ENCODE assay signal across 8 mouse cellular contexts in the genomic region with DNA sequence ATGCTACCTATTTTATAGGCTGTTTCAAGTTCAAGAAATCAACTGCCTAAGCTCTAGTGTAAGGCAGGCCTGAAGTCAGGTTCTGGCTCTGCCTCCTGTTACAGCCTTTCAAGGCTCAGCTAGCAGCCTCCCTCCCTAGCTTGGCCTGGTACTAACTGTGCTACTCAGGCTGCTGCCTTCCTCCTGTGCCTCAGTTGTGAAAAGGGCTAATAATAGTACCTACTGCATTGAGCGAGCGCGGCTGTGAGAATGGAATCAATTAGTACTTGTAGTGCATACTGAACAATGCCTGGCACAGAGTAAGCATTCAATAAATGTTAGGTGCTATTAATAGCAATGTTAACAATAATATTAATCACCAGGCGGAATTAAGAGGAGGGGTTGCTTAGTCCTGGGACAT. TPM values are rescaled to one million over a fixed set of nuclear protein-coding genes. Genes with fewer than 3 reads are reported as not detected.
DNase-seq lines count a peak whose midpoint lies in the region; ATAC-seq and TF ChIP-seq lines count a peak whose summit lies in the region.

No protein-coding gene starts in this region.

- peak overlapping the region; percentile 52; the same call in 1 of the 2 replicates for H3K27ac ChIP-seq in forebrain, embryonic 13.5 days
- H3K27ac ChIP-seq in intestine, postnatal 0 days (ENCODE audit: low read depth, low read length): peak overlapping the region; percentile 10
- peak overlapping the region; percentile 64 for H3K27ac ChIP-seq in neural tube, embryonic 15.5 days (replicated peaks)

- peaks cover 19% of the 10 kb centered on the region for H3K36me3 ChIP-seq in forebrain, embryonic 13.5 days (ENCODE audit: poor library complexity, severe bottlenecking)
- H3K36me3 ChIP-seq in intestine, postnatal 0 days (ENCODE audit: control insufficient read depth, insufficient read depth): peaks cover 12% of the 10 kb centered on the region; the same call in 1 of the 2 replicates
- H3K36me3 ChIP-seq in neural tube, embryonic 15.5 days: peaks cover 3% of the 10 kb centered on the region; the same call in 1 of the 2 replicates

- 31% methylated on average over 4 of the region's 4 CpGs for WGBS in forebrain, embryonic 13.5 days
- 80% methylated on average over 4 of the region's 4 CpGs for WGBS in intestine, postnatal 0 days
- 49% methylated on average over 4 of the region's 4 CpGs for WGBS in neural tube, embryonic 15.5 days

- no peak overlapping the region for H3K4me3 ChIP-seq in forebrain, embryonic 13.5 days
- no peak overlapping the region for H3K4me3 ChIP-seq in intestine, postnatal 0 days (ENCODE audit: low read depth, low read length)
- no peak overlapping the region for H3K4me3 ChIP-seq in neural tube, embryonic 15.5 days (replicated peaks)

- DNase-seq in gastrocnemius, postnatal 25 days: peak; percentile 55
- DNase-seq in gastrocnemius, postnatal 10 days: no peak
- DNase-seq in 416B (ENCODE audit: low read depth): peak; percentile 31
- DNase-seq in urinary bladder, adult 18-20 months (ENCODE audit: low spot score in 2 of 2): no peak
- DNase-seq in cerebellum, adult 11 months: no peak

- no peak overlapping the region for H3K4me2 ChIP-seq in forebrain, embryonic 13.5 days
- H3K4me2 ChIP-seq in intestine, postnatal 0 days (replicated peaks; ENCODE audit: low read depth): no peak overlapping the region
- H3K4me2 ChIP-seq in neural tube, embryonic 15.5 days: no peak overlapping the region

- H3K27me3 ChIP-seq in forebrain, embryonic 13.5 days: no peaks in the 10 kb centered on the region
- H3K27me3 ChIP-seq in intestine, postnatal 0 days (replicated peaks; ENCODE audit: control insufficient read depth, insufficient read depth, low read length): no peaks in the 10 kb centered on the region
- H3K27me3 ChIP-seq in neural tube, embryonic 15.5 days (replicated peaks): no peaks in the 10 kb centered on the region

- peaks cover 66% of the 10 kb centered on the region for H3K4me1 ChIP-seq in forebrain, embryonic 13.5 days
- H3K4me1 ChIP-seq in intestine, postnatal 0 days (replicated peaks; ENCODE audit: control insufficient read depth, insufficient read depth, low read length): peaks cover 17% of the 10 kb centered on the region; the same call in 1 of the 2 replicates
- H3K4me1 ChIP-seq in neural tube, embryonic 15.5 days: peaks cover 72% of the 10 kb centered on the region

- no peak overlapping the region for H3K9ac ChIP-seq in forebrain, embryonic 13.5 days
- no peak overlapping the region for H3K9ac ChIP-seq in intestine, postnatal 0 days (ENCODE audit: low read depth, low read length)
- no peak overlapping the region for H3K9ac ChIP-seq in neural tube, embryonic 15.5 days (replicated peaks)

- TF ChIP-seq CTCF in intestine, postnatal 0 days (IDR thresholded peaks at IDR 0.05; ENCODE audit: low read depth): no peak

- ATAC-seq in forebrain, embryonic 13.5 days: no peak
- ATAC-seq in intestine, postnatal 0 days: no peak
- no peak for ATAC-seq in neural tube, embryonic 15.5 days (ENCODE audit: low FRiP score)

- no peaks in the 10 kb centered on the region for H3K9me3 ChIP-seq in forebrain, embryonic 13.5 days (replicated peaks)
- no peaks in the 10 kb centered on the region for H3K9me3 ChIP-seq in intestine, postnatal 0 days (ENCODE audit: control insufficient read depth)
- no peaks in the 10 kb centered on the region for H3K9me3 ChIP-seq in neural tube, embryonic 15.5 days (replicated peaks)

RNA-seq across cellular contexts. Expression of gene Bcl2l1, which starts 11.6 kb away (rescaled TPM):
- 10 to 100 TPM; 13.8 to 16.4 TPM for total RNA-seq in gastrocnemius, postnatal 25 days (2021)
- 10 to 100 TPM; 19.6 to 21.4 TPM for total RNA-seq in gastrocnemius, postnatal 10 days (2021)
- polyA plus RNA-seq in forebrain, embryonic 13.5 days (2015; fragmentation: Nextera tagmentation; extraction: Ambion mirVana): 155 and 164 TPM in 2 replicates
- polyA plus RNA-seq in intestine, postnatal 0 days (2015; fragmentation: Nextera tagmentation; extraction: Ambion mirVana): 58.5 and 62.5 TPM in 2 replicates
- polyA plus RNA-seq in neural tube, embryonic 15.5 days (2015; fragmentation: Nextera tagmentation; extraction: Ambion mirVana): 119 and 125 TPM in 2 replicates

RNA-seq across cellular contexts. Expression of gene Tpx2, which starts 27.8 kb away (rescaled TPM):
- total RNA-seq in gastrocnemius, postnatal 25 days (2021): 1 to 10 TPM in 1 of 2 experiments, under 1 TPM in 1; 0.92 to 1.5 TPM
- 10 to 100 TPM; 10.4 to 12.8 TPM for total RNA-seq in gastrocnemius, postnatal 10 days (2021)
- polyA plus RNA-seq in forebrain, embryonic 13.5 days (2015; fragmentation: Nextera tagmentation; extraction: Ambion mirVana): 102 and 103 TPM in 2 replicates
- polyA plus RNA-seq in intestine, postnatal 0 days (2015; fragmentation: Nextera tagmentation; extraction: Ambion mirVana): 15.3 and 16.1 TPM in 2 replicates
- 11.1 and 26.9 TPM in 2 replicates for polyA plus RNA-seq in neural tube, embryonic 15.5 days (2015; fragmentation: Nextera tagmentation; extraction: Ambion mirVana)

Comparison
In these comparisons a context has a peak if more than half of its experiments do, and no peak if none do; other contexts are left out.
1. DNase-seq: peak in gastrocnemius, postnatal 25 days (single experiment) and 416B (single experiment); none in gastrocnemius, postnatal 10 days (single experiment), urinary bladder, adult 18-20 months (0 of 2) and cerebellum, adult 11 months (single experiment).
2. H3K27ac ChIP-seq: peak in every context shown above with its lines; median percentile 64 in neural tube, embryonic 15.5 days; 52 in forebrain, embryonic 13.5 days; 10 in intestine, postnatal 0 days.